Mouse (Mus musculus): ENCODE measurements at regions not wholly inside any gene's neighbourhood (a gene's known extent, or its start where the extent isn't known, plus 50 kb on each side); places are given as distances from the start of the nearest gene placed in this dataset.

DNA sequence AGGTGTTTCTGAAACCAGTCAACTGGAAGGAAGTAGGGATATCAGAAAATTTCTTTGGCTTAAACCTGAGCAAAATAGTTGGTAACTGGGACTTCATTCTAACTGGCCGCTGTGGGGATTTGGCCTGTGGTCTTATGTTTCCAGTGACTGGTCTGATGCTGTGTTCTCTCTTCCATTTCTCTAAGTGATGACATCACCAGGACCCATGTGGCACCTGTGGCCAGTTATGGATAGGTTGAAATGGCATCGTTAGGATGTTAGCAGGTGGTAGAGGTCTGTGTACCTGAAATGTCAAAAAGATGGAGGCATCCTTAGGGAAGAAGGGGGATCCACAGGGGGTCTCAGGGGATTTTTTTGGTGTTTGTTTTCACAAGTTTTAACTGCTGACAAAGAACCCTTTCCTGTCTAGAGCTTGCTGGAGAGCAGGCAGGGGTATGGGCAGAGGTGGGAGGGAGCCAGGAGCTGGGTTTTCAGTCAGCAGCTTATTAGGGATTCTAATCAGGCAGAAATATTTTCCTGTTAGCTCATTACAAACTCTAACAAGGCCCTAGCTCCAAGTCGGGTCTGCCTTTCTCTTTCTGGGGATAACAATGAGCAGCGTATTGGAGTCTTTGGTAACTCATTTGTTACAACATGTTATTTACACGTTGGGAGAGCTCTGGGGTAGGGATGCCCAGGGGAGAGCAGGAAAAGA, 170.2 kb downstream of the Adck1 start:
- Histone ChIP-seq H3K9me3 (ENCODE audit: low read length) (no peaks in the 10 kb centered on the region), H3K4me1 (replicated peaks; ENCODE audit: low read depth, low read length) (no peaks in the 10 kb centered on the region), H3K4me3 (replicated peaks; ENCODE audit: low read length) (no peak overlapping the region), H3K27me3 (ENCODE audit: insufficient read depth, low read length) (no peaks in the 10 kb centered on the region), H3K36me3 (ENCODE audit: insufficient read depth, low read length) (no peaks in the 10 kb centered on the region)
- TF ChIP-seq CTCF (conservative IDR thresholded peaks at IDR 0.05; ENCODE audit: low read length) = no peak
- no peak for TF ChIP-seq POU5F1 (IDR thresholded peaks at IDR 0.05; ENCODE audit: borderline replicate concordance, low read length)
- no peak for TF ChIP-seq NANOG (IDR thresholded peaks at IDR 0.05; ENCODE audit: borderline replicate concordance, low read length)

DNA sequence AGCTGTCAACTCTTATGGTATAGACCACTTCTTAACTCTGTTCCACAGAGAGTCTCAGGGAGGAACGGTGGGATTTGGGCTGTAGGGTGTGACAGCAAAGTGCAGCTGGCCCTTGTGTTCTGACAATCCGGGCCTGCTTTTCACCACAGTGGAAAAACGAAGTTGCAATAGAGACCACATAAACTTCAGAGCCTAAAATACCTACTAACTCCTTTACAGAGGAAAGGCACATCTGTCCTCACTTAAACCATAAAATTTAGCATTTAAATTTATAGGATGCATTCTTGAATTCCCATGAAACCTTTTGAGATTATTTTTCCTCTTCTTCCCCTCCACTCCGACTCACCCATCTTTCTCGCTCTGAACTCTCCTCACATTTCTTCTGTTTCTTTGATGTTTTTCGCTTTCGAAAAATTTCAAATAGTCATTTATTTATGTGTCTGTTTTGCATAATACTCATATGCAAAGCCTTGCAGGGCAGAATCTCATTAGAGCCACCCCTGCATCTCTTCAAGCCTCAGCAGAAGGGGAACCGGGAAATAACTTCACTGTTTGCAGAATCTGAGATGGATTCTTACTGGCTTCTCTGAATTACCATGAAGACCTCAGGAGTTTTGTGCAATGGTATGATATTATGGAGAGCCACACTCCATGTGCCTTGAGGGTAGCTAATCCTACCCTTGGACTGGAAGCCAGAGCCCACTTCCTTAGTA, 172.1 kb downstream of the Adck1 start:
- TF ChIP-seq NANOG (IDR thresholded peaks at IDR 0.05; ENCODE audit: borderline replicate concordance, low read length) = no peak
- TF ChIP-seq POU5F1 (IDR thresholded peaks at IDR 0.05; ENCODE audit: borderline replicate concordance, low read length) = no peak
- TF ChIP-seq CTCF (conservative IDR thresholded peaks at IDR 0.05; ENCODE audit: low read length) = no peak
- H3K27me3 ChIP-seq (ENCODE audit: insufficient read depth, low read length) = no peaks in the 10 kb centered on the region
- no peaks in the 10 kb centered on the region for H3K36me3 ChIP-seq (ENCODE audit: insufficient read depth, low read length)
- no peak overlapping the region for H3K4me3 ChIP-seq (replicated peaks; ENCODE audit: low read length)
- H3K4me1 ChIP-seq (replicated peaks; ENCODE audit: low read depth, low read length) = no peaks in the 10 kb centered on the region
- H3K9me3 ChIP-seq (ENCODE audit: low read length) = no peaks in the 10 kb centered on the region

DNA sequence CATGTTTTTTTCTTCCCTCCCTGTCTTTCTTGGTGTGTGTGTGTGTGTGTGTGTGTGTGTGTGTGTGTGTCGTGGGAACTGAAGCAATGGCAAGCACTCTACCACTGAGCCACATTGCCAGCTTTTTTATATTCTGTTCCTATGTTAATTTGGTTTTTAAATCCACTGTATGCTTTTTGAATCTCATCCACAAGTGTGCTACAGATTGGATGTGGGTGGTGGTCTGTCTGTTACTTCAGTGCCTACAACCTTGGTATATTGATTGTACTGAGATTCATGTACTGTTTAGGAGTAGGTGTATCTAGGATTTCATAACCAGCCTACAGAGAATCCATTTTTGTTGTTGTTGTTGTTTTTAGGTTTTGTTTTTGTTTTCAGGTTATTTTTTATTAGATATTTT, 170.8 kb upstream of the Nrxn3 start:
- H3K36me3 ChIP-seq (ENCODE audit: insufficient read depth, low read length) = no peaks in the 10 kb centered on the region
- no peaks in the 10 kb centered on the region for H3K4me1 ChIP-seq (replicated peaks; ENCODE audit: low read depth, low read length)
- no peak overlapping the region for H3K4me3 ChIP-seq (replicated peaks; ENCODE audit: low read length)
- TF ChIP-seq POU5F1 (IDR thresholded peaks at IDR 0.05; ENCODE audit: borderline replicate concordance, low read length) = no peak
- no peak for TF ChIP-seq CTCF (conservative IDR thresholded peaks at IDR 0.05; ENCODE audit: low read length)
- TF ChIP-seq NANOG (IDR thresholded peaks at IDR 0.05; ENCODE audit: borderline replicate concordance, low read length) = no peak
- no peaks in the 10 kb centered on the region for H3K9me3 ChIP-seq (ENCODE audit: low read length)
- H3K27me3 ChIP-seq (ENCODE audit: insufficient read depth, low read length) = no peaks in the 10 kb centered on the region

DNA sequence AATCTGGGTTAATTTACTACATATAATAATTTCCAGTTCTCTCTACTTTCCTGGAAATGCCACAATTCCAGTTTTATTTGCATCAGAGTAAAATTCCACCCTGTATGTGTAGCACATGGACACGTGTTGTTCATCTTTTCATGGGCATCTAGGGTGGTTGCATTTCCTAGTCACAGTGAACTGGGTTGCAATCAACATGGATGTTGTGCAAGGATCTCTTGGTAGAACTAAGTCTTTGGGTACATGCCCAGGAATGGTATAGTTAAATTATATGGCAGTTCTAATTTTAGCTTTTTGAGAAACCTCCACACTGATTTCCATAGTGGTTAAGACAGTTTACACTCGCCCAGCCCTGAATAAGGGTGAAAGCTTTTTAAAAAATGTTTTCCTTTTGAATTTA, 167.2 kb upstream of the Nrxn3 start:
- H3K4me1 ChIP-seq (replicated peaks; ENCODE audit: low read depth, low read length) = no peaks in the 10 kb centered on the region
- no peaks in the 10 kb centered on the region for H3K27me3 ChIP-seq (ENCODE audit: insufficient read depth, low read length)
- H3K36me3 ChIP-seq (ENCODE audit: insufficient read depth, low read length) = no peaks in the 10 kb centered on the region
- no peak overlapping the region for H3K4me3 ChIP-seq (replicated peaks; ENCODE audit: low read length)
- TF ChIP-seq POU5F1 (IDR thresholded peaks at IDR 0.05; ENCODE audit: borderline replicate concordance, low read length) (no peak), CTCF (conservative IDR thresholded peaks at IDR 0.05; ENCODE audit: low read length) (no peak), NANOG (IDR thresholded peaks at IDR 0.05; ENCODE audit: borderline replicate concordance, low read length) (no peak)
- no peaks in the 10 kb centered on the region for H3K9me3 ChIP-seq (ENCODE audit: low read length)

GRCm38 (mm10) chr12:88558036-88558435, 164.6 kb upstream of the Nrxn3 start:
- Histone ChIP-seq H3K4me1 (replicated peaks; ENCODE audit: low read depth, low read length) (no peaks in the 10 kb centered on the region), H3K27me3 (ENCODE audit: insufficient read depth, low read length) (no peaks in the 10 kb centered on the region), H3K4me3 (replicated peaks; ENCODE audit: low read length) (no peak overlapping the region), H3K9me3 (ENCODE audit: low read length) (peaks cover 5% of the 10 kb centered on the region; the same call in 1 of the 2 replicates), H3K36me3 (ENCODE audit: insufficient read depth, low read length) (no peaks in the 10 kb centered on the region)
- TF ChIP-seq CTCF (conservative IDR thresholded peaks at IDR 0.05; ENCODE audit: low read length) (no peak), POU5F1 (IDR thresholded peaks at IDR 0.05; ENCODE audit: borderline replicate concordance, low read length) (no peak), NANOG (IDR thresholded peaks at IDR 0.05; ENCODE audit: borderline replicate concordance, low read length) (no peak)

DNA sequence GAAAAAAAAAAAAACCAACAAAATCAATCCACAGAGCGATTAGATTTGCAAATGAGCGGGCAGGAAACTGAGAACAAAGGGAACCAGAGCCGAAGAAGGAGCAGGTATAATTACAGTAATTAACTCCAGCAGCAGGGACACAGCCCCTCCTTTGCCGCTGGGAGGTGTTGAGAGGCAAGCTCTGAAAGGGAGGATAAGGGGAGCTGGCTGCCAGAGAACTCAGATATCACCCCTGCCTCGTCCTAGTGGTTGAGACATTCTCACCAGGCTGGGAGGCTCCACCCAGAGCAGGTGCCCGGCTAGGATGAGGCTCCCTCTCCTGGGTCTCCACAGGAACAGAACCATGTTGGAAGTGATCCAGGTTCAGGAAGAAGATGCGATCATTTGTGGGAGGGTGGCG, 142.7 kb upstream of the Nrxn3 start:
- peaks cover 13% of the 10 kb centered on the region for H3K9me3 ChIP-seq (ENCODE audit: low read length)
- H3K4me1 ChIP-seq (replicated peaks; ENCODE audit: low read depth, low read length) = peaks cover 10% of the 10 kb centered on the region
- no peaks in the 10 kb centered on the region for H3K36me3 ChIP-seq (ENCODE audit: insufficient read depth, low read length)
- H3K4me3 ChIP-seq (replicated peaks; ENCODE audit: low read length) = no peak overlapping the region
- TF ChIP-seq POU5F1 (IDR thresholded peaks at IDR 0.05; ENCODE audit: borderline replicate concordance, low read length) (no peak), NANOG (IDR thresholded peaks at IDR 0.05; ENCODE audit: borderline replicate concordance, low read length) (no peak), CTCF (conservative IDR thresholded peaks at IDR 0.05; ENCODE audit: low read length) (no peak)
- peaks cover 35% of the 10 kb centered on the region for H3K27me3 ChIP-seq (ENCODE audit: insufficient read depth, low read length)

- no peaks in the 10 kb centered on the region for H3K36me3 ChIP-seq (ENCODE audit: insufficient read depth, low read length)
- H3K4me3 ChIP-seq (replicated peaks; ENCODE audit: low read length) = no peak overlapping the region
- H3K4me1 ChIP-seq (replicated peaks; ENCODE audit: low read depth, low read length) = peaks cover 17% of the 10 kb centered on the region
- H3K27me3 ChIP-seq (ENCODE audit: insufficient read depth, low read length) = peaks cover 52% of the 10 kb centered on the region
- no peak for TF ChIP-seq CTCF (conservative IDR thresholded peaks at IDR 0.05; ENCODE audit: low read length)
- peak; percentile 74 for TF ChIP-seq NANOG (IDR thresholded peaks at IDR 0.05; ENCODE audit: borderline replicate concordance, low read length)
- TF ChIP-seq POU5F1 (IDR thresholded peaks at IDR 0.05; ENCODE audit: borderline replicate concordance, low read length) = peak; percentile 67; the same call in 1 of the 2 replicates
- H3K9me3 ChIP-seq (ENCODE audit: low read length) = peaks cover 21% of the 10 kb centered on the region
Measured at GRCm38 (mm10) chr12:88605939-88606338, 116.7 kb upstream of the Nrxn3 start.

- H3K9me3 ChIP-seq (ENCODE audit: low read length) = peaks cover 27% of the 10 kb centered on the region
- peaks cover 6% of the 10 kb centered on the region; the same call in 1 of the 2 replicates for H3K27me3 ChIP-seq (ENCODE audit: insufficient read depth, low read length)
- H3K4me1 ChIP-seq (replicated peaks; ENCODE audit: low read depth, low read length) = no peaks in the 10 kb centered on the region
- no peak overlapping the region for H3K4me3 ChIP-seq (replicated peaks; ENCODE audit: low read length)
- no peaks in the 10 kb centered on the region for H3K36me3 ChIP-seq (ENCODE audit: insufficient read depth, low read length)
- no peak for TF ChIP-seq NANOG (IDR thresholded peaks at IDR 0.05; ENCODE audit: borderline replicate concordance, low read length)
- TF ChIP-seq POU5F1 (IDR thresholded peaks at IDR 0.05; ENCODE audit: borderline replicate concordance, low read length) = no peak
- no peak for TF ChIP-seq CTCF (conservative IDR thresholded peaks at IDR 0.05; ENCODE audit: low read length)
Measured at GRCm38 (mm10) chr12:88620084-88620483, 102.6 kb upstream of the Nrxn3 start.
